ENCODE assay signal across 7 mouse cellular contexts in genomic region chr7:108944002-108944401, GRCm38 (mm10). TPM values are rescaled to one million over a fixed set of nuclear protein-coding genes. Genes with fewer than 3 reads are reported as not detected.
DNase-seq lines count a peak whose midpoint lies in the region; ATAC-seq lines count a peak whose summit lies in the region.

No protein-coding gene starts in this region.

- ATAC-seq in erythroblast, adult 5-6 weeks (replicated peaks; ENCODE audit: low FRiP score, poor library complexity, severe bottlenecking): peak; percentile 84

- H3K36me3 ChIP-seq in splenic B cell, adult 2 months (ENCODE audit: control insufficient read depth, insufficient read depth, low read length, poor library complexity, severe bottlenecking): peaks cover 13% of the 10 kb centered on the region

- no peaks in the 10 kb centered on the region for H3K27me3 ChIP-seq in splenic B cell, adult 2 months (ENCODE audit: control insufficient read depth, insufficient read depth, low read length, poor library complexity, severe bottlenecking)

- DNase-seq in urinary bladder, postnatal 25 days (ENCODE audit: low spot score): peak; percentile 19
- no peak for DNase-seq in urinary bladder, adult 18-20 months (ENCODE audit: low spot score in 2 of 2)
- DNase-seq in brain, adult 2 months (ENCODE audit: low read depth, low spot score): peak; percentile 81
- DNase-seq in kidney, adult 9 months: peak; percentile 56
- DNase-seq in lung, postnatal 25 days (ENCODE audit: low spot score): peak; percentile 36
- DNase-seq in splenic B cell, adult 2 months (ENCODE audit: low read depth, low spot score): peak; percentile 71

RNA-seq across cellular contexts. Expression of gene Tub, which starts 6.1 kb away (rescaled TPM):
- total RNA-seq in erythroblast, adult 5-6 weeks (2015; ENCODE audit: low replicate concordance): not detected in 2 replicates
- not detected in 2 replicates for total RNA-seq in erythroblast, adult 5-6 weeks (2017; ENCODE audit: low replicate concordance)

RNA-seq across cellular contexts. Expression of gene Eif3f, which starts 9.8 kb away (rescaled TPM):
- total RNA-seq in erythroblast, adult 5-6 weeks (2015; ENCODE audit: low replicate concordance): 51.3 and 67.7 TPM in 2 replicates
- total RNA-seq in erythroblast, adult 5-6 weeks (2017; ENCODE audit: low replicate concordance): 19.4 and 26.1 TPM in 2 replicates

RNA-seq across cellular contexts. Expression of gene Nlrp10, which starts 14.0 kb away (rescaled TPM):
- not detected in 2 replicates for total RNA-seq in erythroblast, adult 5-6 weeks (2015; ENCODE audit: low replicate concordance)
- total RNA-seq in erythroblast, adult 5-6 weeks (2017; ENCODE audit: low replicate concordance): 0.14 TPM in 1 of 2 replicates, not detected in the other

RNA-seq across cellular contexts. Expression of gene Olfr519, which starts 49.8 kb away (rescaled TPM):
- total RNA-seq in erythroblast, adult 5-6 weeks (2015; ENCODE audit: low replicate concordance): not detected in 2 replicates
- total RNA-seq in erythroblast, adult 5-6 weeks (2017; ENCODE audit: low replicate concordance): not detected in 2 replicates

RNA-seq across cellular contexts. Expression of gene Olfr518, which starts 59.2 kb away (rescaled TPM):
- not detected in 2 replicates for total RNA-seq in erythroblast, adult 5-6 weeks (2015; ENCODE audit: low replicate concordance)
- not detected in 2 replicates for total RNA-seq in erythroblast, adult 5-6 weeks (2017; ENCODE audit: low replicate concordance)

Comparison
In these comparisons a context has a peak if more than half of its experiments do, and no peak if none do; other contexts are left out.
1. DNase-seq: peak in urinary bladder, postnatal 25 days (single experiment), brain, adult 2 months (single experiment), kidney, adult 9 months (single experiment), lung, postnatal 25 days (single experiment) and splenic B cell, adult 2 months (single experiment); none in urinary bladder, adult 18-20 months (0 of 2).